Mouse (Mus musculus): ENCODE results near the gene Id1. TPM values are rescaled to one million over a fixed set of nuclear protein-coding genes. Genes with fewer than 3 reads are reported as not detected.
A peak's percentile ranks its signal among the peaks of the same experiment; 100 is the strongest.

The Id1 gene
- total and polyA plus RNA-seq, 3 experiments = 0.93 TPM; not detected in 2

- no peak for TF ChIP-seq CHD2 (IDR thresholded peaks at IDR 0.05; ENCODE audit: low read length)
- TF ChIP-seq GABPA (IDR thresholded peaks at IDR 0.05; ENCODE audit: insufficient replicate concordance, low read depth, low read length) = no peak
- TF ChIP-seq CHD1 (IDR thresholded peaks at IDR 0.05; ENCODE audit: low read depth, low read length) = no peak
- TF ChIP-seq POLR2AphosphoS2 (IDR thresholded peaks at IDR 0.05; ENCODE audit: low read depth, low read length) = no peak
- TF ChIP-seq NELFE (IDR thresholded peaks at IDR 0.05; ENCODE audit: low read depth, low read length) = no peak
- TF ChIP-seq TBP (conservative IDR thresholded peaks at IDR 0.05; ENCODE audit: low read depth, low read length) = no peak
- no peak for TF ChIP-seq USF1 (IDR thresholded peaks at IDR 0.05; ENCODE audit: low read depth, low read length)
- no peak for TF ChIP-seq E2F4 (IDR thresholded peaks at IDR 0.05; ENCODE audit: insufficient replicate concordance, low read depth, low read length)
- TF ChIP-seq NRF1 (IDR thresholded peaks at IDR 0.05; ENCODE audit: low read depth, low read length) = no peak
- no peak for TF ChIP-seq CTCF (conservative IDR thresholded peaks at IDR 0.05 in 1 of 2, IDR thresholded peaks at IDR 0.05 in 1 of 2; ENCODE audit: low read depth in 2 of 2, low read length in 2 of 2)
- no peak for TF ChIP-seq ZNF384 (IDR thresholded peaks at IDR 0.05; ENCODE audit: low read depth, low read length)
- TF ChIP-seq EP300 (IDR thresholded peaks at IDR 0.05; ENCODE audit: low read length) = no peak
- TF ChIP-seq KAT2A (IDR thresholded peaks at IDR 0.05; ENCODE audit: insufficient replicate concordance, low read length) = no peak
- TF ChIP-seq MAX (IDR thresholded peaks at IDR 0.05; ENCODE audit: low read length) = no peak
- TF ChIP-seq MEF2A (IDR thresholded peaks at IDR 0.05; ENCODE audit: borderline replicate concordance, low read depth, low read length) = no peak
- TF ChIP-seq RAD21 (IDR thresholded peaks at IDR 0.05; ENCODE audit: low read depth, low read length) = no peak
- TF ChIP-seq ZC3H11A (IDR thresholded peaks at IDR 0.05; ENCODE audit: low read depth, low read length) = no peak
- no peaks in the 10 kb centered on the region for H3K27me3 ChIP-seq (replicated peaks)
- H3K27ac ChIP-seq (ENCODE audit: insufficient read depth, low read depth) = no peak overlapping the region
- H3K36me3 ChIP-seq (replicated peaks in 1 of 2; ENCODE audit: control insufficient read depth in 1 of 2, insufficient read depth in 1 of 2, low read length in 1 of 2) = peaks cover 72 to 97% of the 10 kb centered on the region in 2 experiments
- no peak overlapping the region for H3K9ac ChIP-seq (ENCODE audit: insufficient read depth, low read depth)
- H3K4me2 ChIP-seq (ENCODE audit: insufficient read depth, low read depth, poor library complexity, severe bottlenecking) = no peak overlapping the region
- dilution Hi-C loops (cut with MboI; ENCODE audit: extremely low pct_ligation_motif_present, extremely low pct_unique_long_range_greater_than_20kb, low sequenced_read_pairs) = no loop called here
- H3K4me3 ChIP-seq (replicated peaks in 1 of 3; ENCODE audit: low read depth in 2 of 3, low read length in 2 of 3, poor library complexity in 1 of 3) = no peak overlapping the region
- peaks cover 0 to 19% of the 10 kb centered on the region in 2 experiments; a peak in 2 of 4 replicates for H3K4me1 ChIP-seq (ENCODE audit: control insufficient read depth in 1 of 2, insufficient read depth in 2 of 2)
- in situ Hi-C loops (cut with MboI; ENCODE audit: low pct_ligation_motif_present, low pct_unique_long_range_greater_than_20kb, low sequenced_read_pairs) = no loop called here
- no peaks in the 10 kb centered on the region; the same call in 1 of the 2 replicates for H3K79me2 ChIP-seq (replicated peaks; ENCODE audit: control insufficient read depth, extremely low read depth, insufficient read depth, poor library complexity, severe bottlenecking)
- H3K9me3 ChIP-seq (replicated peaks; ENCODE audit: low read length) = no peaks in the 10 kb centered on the region
- DNase-seq (ENCODE audit: extremely low read depth) = no peak
Measured at GRCm38 (mm10) chr2:152694708-152695107, 41.3 kb upstream of the Id1 start.

GRCm38 (mm10) chr2:152696016-152696415 lies 40.0 kb upstream of the Id1 start:
- Histone ChIP-seq H3K4me1 (ENCODE audit: control insufficient read depth in 1 of 2, insufficient read depth in 2 of 2) (peaks cover 0 to 28% of the 10 kb centered on the region in 2 experiments; a peak in 2 of 4 replicates), H3K79me2 (replicated peaks; ENCODE audit: control insufficient read depth, extremely low read depth, insufficient read depth, poor library complexity, severe bottlenecking) (no peaks in the 10 kb centered on the region; the same call in 1 of the 2 replicates), H3K27ac (ENCODE audit: insufficient read depth, low read depth) (no peak overlapping the region), H3K4me3 (replicated peaks in 1 of 3; ENCODE audit: low read depth in 2 of 3, low read length in 2 of 3, poor library complexity in 1 of 3) (no peak overlapping the region), H3K9me3 (replicated peaks; ENCODE audit: low read length) (peaks cover 6% of the 10 kb centered on the region), H3K4me2 (ENCODE audit: insufficient read depth, low read depth, poor library complexity, severe bottlenecking) (no peak overlapping the region), H3K9ac (ENCODE audit: insufficient read depth, low read depth) (peak overlapping the region; percentile 42; the same call in 1 of the 2 replicates), H3K36me3 (replicated peaks in 1 of 2; ENCODE audit: control insufficient read depth in 1 of 2, insufficient read depth in 1 of 2, low read length in 1 of 2) (peaks cover 73 to 97% of the 10 kb centered on the region in 2 experiments), H3K27me3 (replicated peaks) (no peaks in the 10 kb centered on the region)
- dilution Hi-C loops (cut with MboI; ENCODE audit: extremely low pct_ligation_motif_present, extremely low pct_unique_long_range_greater_than_20kb, low sequenced_read_pairs) = no loop called here
- no peak for DNase-seq (ENCODE audit: extremely low read depth)
- in situ Hi-C loops (cut with MboI; ENCODE audit: low pct_ligation_motif_present, low pct_unique_long_range_greater_than_20kb, low sequenced_read_pairs) = no loop called here
- no peak for TF ChIP-seq MEF2A (IDR thresholded peaks at IDR 0.05; ENCODE audit: borderline replicate concordance, low read depth, low read length)
- no peak for TF ChIP-seq RCOR1 (conservative IDR thresholded peaks at IDR 0.05; ENCODE audit: low read depth, low read length)
- no peak for TF ChIP-seq ZC3H11A (IDR thresholded peaks at IDR 0.05; ENCODE audit: low read depth, low read length)
- no peak for TF ChIP-seq MAZ (IDR thresholded peaks at IDR 0.05; ENCODE audit: low read depth, low read length)
- no peak for TF ChIP-seq SIN3A (IDR thresholded peaks at IDR 0.05; ENCODE audit: low read length)
- TF ChIP-seq RAD21 (IDR thresholded peaks at IDR 0.05; ENCODE audit: low read depth, low read length) = no peak
- TF ChIP-seq JUN (IDR thresholded peaks at IDR 0.05; ENCODE audit: insufficient read depth, low read depth, low read length) = no peak
- TF ChIP-seq USF2 (conservative IDR thresholded peaks at IDR 0.05; ENCODE audit: low read depth, low read length) = no peak
- no peak for TF ChIP-seq ZMIZ1 (IDR thresholded peaks at IDR 0.05; ENCODE audit: low read depth, low read length)
- TF ChIP-seq JUND (conservative IDR thresholded peaks at IDR 0.05; ENCODE audit: low read depth, low read length) = no peak
- TF ChIP-seq EP300 (IDR thresholded peaks at IDR 0.05; ENCODE audit: low read length) = no peak
- no peak for TF ChIP-seq UBTF (IDR thresholded peaks at IDR 0.05; ENCODE audit: low read depth, low read length)
- no peak for TF ChIP-seq KAT2A (IDR thresholded peaks at IDR 0.05; ENCODE audit: insufficient replicate concordance, low read length)
